Mouse (Mus musculus) MEL (cell line): ENCODE measurements around the gene Rab7b.

ENCODE experiments used
- CTCF ChIP-seq, 3 experiments: IDR thresholded peaks in 2 of 3; conservative IDR thresholded peaks in 1 of 3; 2 replicates each; pipeline ENCODE4 v1.5.1; 2011 to 2012; ENCODE audit warnings: low read length in 3 of 3, low read depth in 2 of 3, mild to moderate bottlenecking in 2 of 3, improper control_type of control experiment in 1 of 3, inconsistent platforms in 1 of 3, mixed read lengths in 1 of 3, moderate library complexity in 1 of 3; ENCODE audit not compliant: control insufficient read depth in 1 of 3, insufficient read depth in 1 of 3, poor library complexity in 1 of 3, severe bottlenecking in 1 of 3
- MAX ChIP-seq: IDR thresholded peaks from 2 replicates; pipeline ENCODE4 v1.6.1; 2011; ENCODE audit warnings: low read length, improper control_type of control experiment
- MXI1 ChIP-seq: IDR thresholded peaks from 2 replicates; pipeline ENCODE4 v1.6.1; 2011; ENCODE audit warnings: mild to moderate bottlenecking, low read depth, low read length, improper control_type of control experiment
- MYC ChIP-seq: IDR thresholded peaks from 2 replicates; pipeline ENCODE4 v1.6.1; 2011; ENCODE audit warnings: low read depth, mild to moderate bottlenecking, low read length, improper control_type of control experiment, moderate library complexity
- USF1 ChIP-seq: IDR thresholded peaks from 2 replicates; pipeline ENCODE4 v1.6.1; 2014; ENCODE audit warnings: low read depth, mild to moderate bottlenecking, inconsistent platforms, low read length, improper control_type of control experiment, moderate library complexity
- USF2 ChIP-seq, 2 experiments: IDR thresholded peaks; 2 replicates each; pipeline ENCODE4 v1.6.1; 2011 to 2012; ENCODE audit warnings: improper control_type of control experiment in 2 of 2, low read length in 2 of 2, borderline replicate concordance in 1 of 2, inconsistent platforms in 1 of 2, low read depth in 1 of 2, mild to moderate bottlenecking in 1 of 2; ENCODE audit not compliant: insufficient read depth in 1 of 2

DNA sequence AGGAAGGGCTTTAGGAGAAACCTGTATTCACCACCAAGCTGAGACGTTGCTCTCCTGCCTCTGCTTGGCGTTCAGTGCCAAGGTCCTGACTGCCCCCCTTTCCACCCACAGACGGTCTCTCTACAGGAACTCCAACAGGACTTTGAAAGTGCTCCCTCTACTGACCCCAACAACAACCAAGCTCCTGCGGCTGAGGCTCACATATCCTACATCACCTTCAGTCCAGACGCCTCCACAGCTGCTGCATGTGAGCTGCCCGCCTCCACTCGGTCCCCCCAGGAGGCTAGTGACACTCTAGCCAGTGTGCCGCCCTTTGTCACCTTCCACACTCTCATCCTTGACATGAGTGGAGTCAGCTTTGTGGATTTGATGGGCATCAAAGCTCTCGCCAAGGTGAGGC lies 75.2 kb downstream of the Rab7b start:
- TF ChIP-seq MYC (no peak), MXI1 (no peak), CTCF (IDR thresholded peaks at IDR 0.05 in 2 of 3, conservative IDR thresholded peaks at IDR 0.05 in 1 of 3; ENCODE audit: control insufficient read depth in 1 of 3, insufficient read depth in 1 of 3, low read depth in 2 of 3, low read length in 3 of 3, poor library complexity in 1 of 3, severe bottlenecking in 1 of 3) (peak in 2 of 3 experiments; percentile 41 to 47; a peak in 4 of 6 replicates), MAX (no peak), USF1 (no peak), USF2 (IDR thresholded peaks at IDR 0.05; ENCODE audit: borderline replicate concordance in 1 of 2, insufficient read depth in 1 of 2, low read depth in 1 of 2, low read length in 2 of 2) (no peak)
